18 mouse cellular contexts compared by ENCODE assay signal in the genomic region with DNA sequence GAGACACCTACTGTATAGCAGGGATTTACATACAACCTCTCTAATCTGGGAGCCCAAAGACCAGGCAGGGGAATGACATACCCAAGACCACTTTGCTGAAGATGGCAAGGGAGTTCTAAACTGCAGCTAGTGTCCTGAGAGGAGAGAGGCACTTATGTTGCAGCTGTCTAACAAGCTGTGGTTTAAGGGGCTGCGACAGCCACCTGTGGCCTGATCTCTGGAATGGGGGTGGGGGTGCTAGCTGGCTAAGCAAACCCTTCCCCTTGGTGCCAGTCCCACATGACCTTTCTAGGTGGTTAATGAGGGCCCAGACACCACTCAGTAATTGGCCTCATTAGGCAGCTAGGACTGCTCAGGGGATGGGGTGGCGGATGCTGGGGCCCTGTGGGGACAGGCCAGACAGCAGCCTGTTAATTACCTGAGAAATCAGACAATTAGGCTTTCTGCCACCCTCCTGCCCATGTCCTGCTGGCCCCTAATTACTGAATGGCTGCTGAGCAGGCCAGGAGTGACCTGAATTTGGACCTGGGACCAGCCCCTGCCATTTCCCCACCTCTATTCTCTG. TPM values are rescaled to one million over a fixed set of nuclear protein-coding genes. Genes with fewer than 3 reads are reported as not detected.
DNase-seq lines count a peak whose midpoint lies in the region; ATAC-seq and TF ChIP-seq lines count a peak whose summit lies in the region.
"Had no signal": no experiment of that assay in that cellular context is flagged by ENCODE, and none has a peak within 500 bp of the region (broad histone marks: within the 10 kb centered on the region; RNA-seq: fewer than 3 reads in every experiment).

No protein-coding gene starts in this region.

- DNase-seq in forebrain, embryonic 11.5 days (ENCODE audit: low spot score): peak; percentile 69
- peak; percentile 29 for DNase-seq in CH12.LX (ENCODE audit: extremely low read depth)
- no peak for DNase-seq in embryonic facial prominence, embryonic 11.5 days (ENCODE audit: low spot score)
- no peak for DNase-seq in layer of hippocampus, adult 2 months (ENCODE audit: low spot score in 2 of 2)
- no peak for DNase-seq in right cerebral cortex, adult 2 months (ENCODE audit: low spot score in 2 of 2)
- DNase-seq: adrenal gland, postnatal 36 days; heart, adult 11 months; heart, postnatal 4 days; kidney, adult 11 months; lung, postnatal 4 days; right cerebral cortex, postnatal 14 days; spleen, adult 18-20 months; thymus, postnatal 25 days had no signal

- TF ChIP-seq POLR2A in CH12.LX (IDR thresholded peaks at IDR 0.05; ENCODE audit: low read depth, low read length): no peak

- H3K4me2 ChIP-seq in forebrain, embryonic 11.5 days (ENCODE audit: low read depth, low read length, severe bottlenecking): no peak overlapping the region
- no peak overlapping the region for H3K4me2 ChIP-seq in forebrain, embryonic 13.5 days
- H3K4me2 ChIP-seq in CH12.LX (ENCODE audit: insufficient read depth, low read depth, poor library complexity, severe bottlenecking): no peak overlapping the region
- H3K4me2 ChIP-seq in embryonic facial prominence, embryonic 11.5 days (ENCODE audit: low read depth, low read length): no peak overlapping the region
- no peak overlapping the region for H3K4me2 ChIP-seq in limb, embryonic 12.5 days
- H3K4me2 ChIP-seq: embryonic facial prominence, embryonic 13.5 days; lung, embryonic 15.5 days had no signal

- H3K27me3 ChIP-seq in forebrain, embryonic 11.5 days (ENCODE audit: control insufficient read depth, insufficient read depth, low read length): no peaks in the 10 kb centered on the region
- H3K27me3 ChIP-seq in forebrain, embryonic 13.5 days: no peaks in the 10 kb centered on the region
- H3K27me3 ChIP-seq in CH12.LX (replicated peaks): no peaks in the 10 kb centered on the region
- no peaks in the 10 kb centered on the region for H3K27me3 ChIP-seq in embryonic facial prominence, embryonic 11.5 days (ENCODE audit: control insufficient read depth, insufficient read depth, low read length)
- H3K27me3 ChIP-seq in limb, embryonic 12.5 days: no peaks in the 10 kb centered on the region
- H3K27me3 ChIP-seq: embryonic facial prominence, embryonic 13.5 days; lung, embryonic 15.5 days had no signal

- 36% methylated on average over 2 of the region's 2 CpGs for WGBS in forebrain, embryonic 11.5 days
- 24% methylated on average over 2 of the region's 2 CpGs for WGBS in forebrain, embryonic 13.5 days
- 57% methylated on average over 2 of the region's 2 CpGs for WGBS in embryonic facial prominence, embryonic 11.5 days
- 34% methylated on average over 2 of the region's 2 CpGs for WGBS in limb, embryonic 12.5 days

- ATAC-seq in forebrain, embryonic 11.5 days (replicated peaks; ENCODE audit: low FRiP score): peak; percentile 80
- no peak; the same call in 1 of the 2 replicates for ATAC-seq in forebrain, embryonic 13.5 days
- 0 out of 2 replicates have a peak, but pooled peaks have one; percentile 24 for ATAC-seq in embryonic facial prominence, embryonic 11.5 days (replicated peaks; ENCODE audit: insufficient number of reproducible peaks, low FRiP score, low TSS enrichment, low read depth)
- no peak for ATAC-seq in limb, embryonic 12.5 days (ENCODE audit: insufficient number of reproducible peaks, insufficient read depth, low FRiP score, low TSS enrichment, low read depth)
- ATAC-seq: hindbrain, postnatal 0 days had no signal

- H3K9ac ChIP-seq in forebrain, embryonic 11.5 days (ENCODE audit: low read length): no peak overlapping the region
- H3K9ac ChIP-seq in forebrain, embryonic 13.5 days: no peak overlapping the region
- no peak overlapping the region for H3K9ac ChIP-seq in CH12.LX (ENCODE audit: insufficient read depth, low read depth)
- no peak overlapping the region for H3K9ac ChIP-seq in embryonic facial prominence, embryonic 11.5 days (replicated peaks; ENCODE audit: low read length)
- H3K9ac ChIP-seq in limb, embryonic 12.5 days (replicated peaks): no peak overlapping the region
- H3K9ac ChIP-seq: embryonic facial prominence, embryonic 13.5 days; lung, embryonic 15.5 days had no signal

- H3K36me3 ChIP-seq in forebrain, embryonic 11.5 days (ENCODE audit: control insufficient read depth, insufficient read depth, low read length): no peaks in the 10 kb centered on the region
- no peaks in the 10 kb centered on the region for H3K36me3 ChIP-seq in forebrain, embryonic 13.5 days (ENCODE audit: poor library complexity, severe bottlenecking)
- H3K36me3 ChIP-seq in CH12.LX (replicated peaks in 1 of 2; ENCODE audit: control insufficient read depth in 1 of 2, insufficient read depth in 1 of 2, low read length in 1 of 2): no peaks in the 10 kb centered on the region
- H3K36me3 ChIP-seq in embryonic facial prominence, embryonic 11.5 days (replicated peaks; ENCODE audit: control insufficient read depth, insufficient read depth, low read depth, low read length): no peaks in the 10 kb centered on the region
- no peaks in the 10 kb centered on the region for H3K36me3 ChIP-seq in limb, embryonic 12.5 days
- H3K36me3 ChIP-seq: embryonic facial prominence, embryonic 13.5 days; lung, embryonic 15.5 days had no signal

- TF ChIP-seq EP300 in CH12.LX (IDR thresholded peaks at IDR 0.05; ENCODE audit: low read length): no peak

- no peak overlapping the region for H3K4me3 ChIP-seq in forebrain, embryonic 11.5 days (ENCODE audit: low read depth, low read length)
- H3K4me3 ChIP-seq in forebrain, embryonic 13.5 days: no peak overlapping the region
- no peak overlapping the region for H3K4me3 ChIP-seq in CH12.LX (replicated peaks in 1 of 3; ENCODE audit: low read depth in 2 of 3, low read length in 2 of 3, poor library complexity in 1 of 3)
- no peak overlapping the region for H3K4me3 ChIP-seq in embryonic facial prominence, embryonic 11.5 days (ENCODE audit: low read depth, low read length)
- no peak overlapping the region for H3K4me3 ChIP-seq in limb, embryonic 12.5 days (replicated peaks)
- H3K4me3 ChIP-seq in layer of hippocampus, adult 2 months: no peak overlapping the region
- H3K4me3 ChIP-seq: embryonic facial prominence, embryonic 13.5 days; lung, embryonic 15.5 days had no signal

- no peak for TF ChIP-seq RAD21 in CH12.LX (IDR thresholded peaks at IDR 0.05; ENCODE audit: low read depth, low read length)

- in situ Hi-C loops in CH12.LX (cut with MboI; ENCODE audit: low pct_ligation_motif_present, low pct_unique_long_range_greater_than_20kb, low sequenced_read_pairs): loop anchor here (5.0 kb wide), 2 partner anchors 43 to 103 kb away; a partner anchor contains a TSS

- dilution Hi-C loops in CH12.LX (cut with MboI; ENCODE audit: extremely low pct_ligation_motif_present, extremely low pct_unique_long_range_greater_than_20kb, low sequenced_read_pairs): no loop called here

- H3K27ac ChIP-seq in forebrain, embryonic 11.5 days (ENCODE audit: low read depth, low read length): peak overlapping the region; percentile 4; the same call in 1 of the 2 replicates
- H3K27ac ChIP-seq in forebrain, embryonic 13.5 days: no peak overlapping the region
- H3K27ac ChIP-seq in CH12.LX (ENCODE audit: insufficient read depth, low read depth): no peak overlapping the region
- H3K27ac ChIP-seq in embryonic facial prominence, embryonic 11.5 days (replicated peaks; ENCODE audit: low read depth, low read length): no peak overlapping the region
- 0 out of 2 replicates have a peak overlapping the region, but pooled peaks have one; percentile 29 for H3K27ac ChIP-seq in limb, embryonic 12.5 days
- no peak overlapping the region for H3K27ac ChIP-seq in layer of hippocampus, adult 2 months
- H3K27ac ChIP-seq: embryonic facial prominence, embryonic 13.5 days; hindbrain, postnatal 0 days; lung, embryonic 15.5 days had no signal

- TF ChIP-seq CTCF in CH12.LX (conservative IDR thresholded peaks at IDR 0.05 in 1 of 2, IDR thresholded peaks at IDR 0.05 in 1 of 2; ENCODE audit: low read depth in 2 of 2, low read length in 2 of 2): no peak
- no peak for TF ChIP-seq CTCF in layer of hippocampus, adult 2 months (conservative IDR thresholded peaks at IDR 0.05)

- H3K9me3 ChIP-seq in forebrain, embryonic 11.5 days (ENCODE audit: control insufficient read depth, low read length): no peaks in the 10 kb centered on the region
- H3K9me3 ChIP-seq in forebrain, embryonic 13.5 days (replicated peaks): no peaks in the 10 kb centered on the region
- H3K9me3 ChIP-seq in CH12.LX (replicated peaks; ENCODE audit: low read length): peaks cover 2% of the 10 kb centered on the region
- H3K9me3 ChIP-seq in embryonic facial prominence, embryonic 11.5 days (replicated peaks; ENCODE audit: control insufficient read depth, low read length): no peaks in the 10 kb centered on the region
- peaks cover 6% of the 10 kb centered on the region for H3K9me3 ChIP-seq in limb, embryonic 12.5 days
- H3K9me3 ChIP-seq: embryonic facial prominence, embryonic 13.5 days; lung, embryonic 15.5 days had no signal

- H3K79me2 ChIP-seq in CH12.LX (replicated peaks; ENCODE audit: control insufficient read depth, extremely low read depth, insufficient read depth, poor library complexity, severe bottlenecking): no peaks in the 10 kb centered on the region

- H3K4me1 ChIP-seq in forebrain, embryonic 11.5 days (replicated peaks; ENCODE audit: control insufficient read depth, insufficient read depth, low read length): peaks cover 10% of the 10 kb centered on the region; the same call in 1 of the 2 replicates
- peaks cover 18% of the 10 kb centered on the region for H3K4me1 ChIP-seq in forebrain, embryonic 13.5 days
- peaks cover 32 to 64% of the 10 kb centered on the region in 2 experiments for H3K4me1 ChIP-seq in CH12.LX (ENCODE audit: control insufficient read depth in 1 of 2, insufficient read depth in 2 of 2)
- no peaks in the 10 kb centered on the region for H3K4me1 ChIP-seq in embryonic facial prominence, embryonic 11.5 days (ENCODE audit: control insufficient read depth, insufficient read depth, low read length)
- H3K4me1 ChIP-seq in limb, embryonic 12.5 days (replicated peaks): peaks cover 31% of the 10 kb centered on the region

RNA-seq across cellular contexts. Expression of a gene that starts 19.1 kb away (rescaled TPM):
- polyA plus RNA-seq in forebrain, embryonic 11.5 days (2014; fragmentation: Nextera tagmentation; extraction: Ambion mirVana): 879 and 889 TPM in 2 replicates
- 793 and 845 TPM in 2 replicates for polyA plus RNA-seq in forebrain, embryonic 13.5 days (2015; fragmentation: Nextera tagmentation; extraction: Ambion mirVana)
- total RNA-seq in CH12.LX (2012; rRNA removed): 1,844 and 1,867 TPM in 2 replicates
- total RNA-seq in CH12.LX (2014; rRNA removed): 1,058 and 1,082 TPM in 2 replicates
- polyA plus RNA-seq in CH12.LX (2012; ENCODE audit: insufficient read length, low read depth): 1,042 and 1,257 TPM in 2 replicates
- polyA plus RNA-seq in embryonic facial prominence, embryonic 11.5 days (2014; fragmentation: Nextera tagmentation; extraction: Ambion mirVana): 1,035 and 1,040 TPM in 2 replicates
- polyA plus RNA-seq in limb, embryonic 12.5 days (2016; fragmentation: Nextera tagmentation; extraction: Ambion mirVana): 938 and 976 TPM in 2 replicates
- total RNA-seq in layer of hippocampus, adult 2 months (2021): 100 to 1,000 TPM; 260 to 265 TPM

RNA-seq across cellular contexts. Expression of a gene that starts 28.0 kb away (rescaled TPM):
- polyA plus RNA-seq in forebrain, embryonic 11.5 days (2014; fragmentation: Nextera tagmentation; extraction: Ambion mirVana): 39.5 and 43.4 TPM in 2 replicates
- 35.8 and 42.2 TPM in 2 replicates for polyA plus RNA-seq in forebrain, embryonic 13.5 days (2015; fragmentation: Nextera tagmentation; extraction: Ambion mirVana)
- 76.9 and 77.6 TPM in 2 replicates for total RNA-seq in CH12.LX (2012; rRNA removed)
- 51.9 and 55.6 TPM in 2 replicates for total RNA-seq in CH12.LX (2014; rRNA removed)
- polyA plus RNA-seq in CH12.LX (2012; ENCODE audit: insufficient read length, low read depth): 103 and 106 TPM in 2 replicates
- 36.9 and 41.2 TPM in 2 replicates for polyA plus RNA-seq in embryonic facial prominence, embryonic 11.5 days (2014; fragmentation: Nextera tagmentation; extraction: Ambion mirVana)
- polyA plus RNA-seq in limb, embryonic 12.5 days (2016; fragmentation: Nextera tagmentation; extraction: Ambion mirVana): 45.0 and 51.1 TPM in 2 replicates
- 10 to 100 TPM; 15.5 to 16.1 TPM for total RNA-seq in layer of hippocampus, adult 2 months (2021)

RNA-seq across cellular contexts. Expression of a gene that starts 37.1 kb away (rescaled TPM):
- polyA plus RNA-seq in forebrain, embryonic 11.5 days (2014; fragmentation: Nextera tagmentation; extraction: Ambion mirVana): 4.6 and 4.7 TPM in 2 replicates
- polyA plus RNA-seq in forebrain, embryonic 13.5 days (2015; fragmentation: Nextera tagmentation; extraction: Ambion mirVana): 3.0 and 4.3 TPM in 2 replicates
- total RNA-seq in CH12.LX (2012; rRNA removed) (3.9 and 5.3 TPM in 2 replicates), CH12.LX (2014; rRNA removed) (2.9 and 3.6 TPM in 2 replicates)
- polyA plus RNA-seq in CH12.LX (2012; ENCODE audit: insufficient read length, low read depth): 4.4 and 5.4 TPM in 2 replicates
- 4.9 and 8.8 TPM in 2 replicates for polyA plus RNA-seq in embryonic facial prominence, embryonic 11.5 days (2014; fragmentation: Nextera tagmentation; extraction: Ambion mirVana)
- 10.6 and 16.1 TPM in 2 replicates for polyA plus RNA-seq in limb, embryonic 12.5 days (2016; fragmentation: Nextera tagmentation; extraction: Ambion mirVana)
- 10 to 100 TPM; 13.9 to 17.0 TPM for total RNA-seq in layer of hippocampus, adult 2 months (2021)

RNA-seq across cellular contexts. Expression of a gene that starts 37.3 kb away (rescaled TPM):
- polyA plus RNA-seq in forebrain, embryonic 11.5 days (2014; fragmentation: Nextera tagmentation; extraction: Ambion mirVana): 38.3 and 41.0 TPM in 2 replicates
- 40.5 and 50.9 TPM in 2 replicates for polyA plus RNA-seq in forebrain, embryonic 13.5 days (2015; fragmentation: Nextera tagmentation; extraction: Ambion mirVana)
- 20.4 and 20.6 TPM in 2 replicates for total RNA-seq in CH12.LX (2012; rRNA removed)
- 15.6 and 18.2 TPM in 2 replicates for total RNA-seq in CH12.LX (2014; rRNA removed)
- 23.3 and 26.6 TPM in 2 replicates for polyA plus RNA-seq in CH12.LX (2012; ENCODE audit: insufficient read length, low read depth)
- polyA plus RNA-seq in embryonic facial prominence, embryonic 11.5 days (2014; fragmentation: Nextera tagmentation; extraction: Ambion mirVana): 41.9 and 43.5 TPM in 2 replicates
- 56.0 and 57.8 TPM in 2 replicates for polyA plus RNA-seq in limb, embryonic 12.5 days (2016; fragmentation: Nextera tagmentation; extraction: Ambion mirVana)
- total RNA-seq in layer of hippocampus, adult 2 months (2021): 10 to 100 TPM; 39.0 to 39.4 TPM

RNA-seq across cellular contexts. Expression of a gene that starts 41.7 kb away (rescaled TPM):
- polyA plus RNA-seq in forebrain, embryonic 11.5 days (2014; fragmentation: Nextera tagmentation; extraction: Ambion mirVana): 26.8 and 27.6 TPM in 2 replicates
- polyA plus RNA-seq in forebrain, embryonic 13.5 days (2015; fragmentation: Nextera tagmentation; extraction: Ambion mirVana): 7.1 and 8.7 TPM in 2 replicates
- 8.0 and 10.0 TPM in 2 replicates for total RNA-seq in CH12.LX (2012; rRNA removed)
- 4.9 and 6.2 TPM in 2 replicates for total RNA-seq in CH12.LX (2014; rRNA removed)
- 8.2 and 11.4 TPM in 2 replicates for polyA plus RNA-seq in CH12.LX (2012; ENCODE audit: insufficient read length, low read depth)
- polyA plus RNA-seq in embryonic facial prominence, embryonic 11.5 days (2014; fragmentation: Nextera tagmentation; extraction: Ambion mirVana): 52.2 and 55.1 TPM in 2 replicates
- polyA plus RNA-seq in limb, embryonic 12.5 days (2016; fragmentation: Nextera tagmentation; extraction: Ambion mirVana): 53.7 and 58.9 TPM in 2 replicates
- 10 to 100 TPM; 81.7 to 93.2 TPM for total RNA-seq in layer of hippocampus, adult 2 months (2021)

Comparison
In these comparisons a context has a peak if more than half of its experiments do, and no peak if none do; other contexts are left out.
1. ATAC-seq: peak in forebrain, embryonic 11.5 days (single experiment) and embryonic facial prominence, embryonic 11.5 days (single experiment); none in forebrain, embryonic 13.5 days (single experiment) and limb, embryonic 12.5 days (single experiment).
2. H3K27ac ChIP-seq: peak in forebrain, embryonic 11.5 days (single experiment) and limb, embryonic 12.5 days (single experiment); none in forebrain, embryonic 13.5 days (single experiment), CH12.LX (single experiment), embryonic facial prominence, embryonic 11.5 days (single experiment) and layer of hippocampus, adult 2 months (single experiment).
3. DNase-seq: peak in forebrain, embryonic 11.5 days (single experiment) and CH12.LX (single experiment); none in embryonic facial prominence, embryonic 11.5 days (single experiment), layer of hippocampus, adult 2 months (0 of 2) and right cerebral cortex, adult 2 months (0 of 2).